Mouse (Mus musculus) kidney, postnatal 0 days (tissue): Measurements from ENCODE around the gene Ddah1. TPM values are rescaled to one million over a fixed set of nuclear protein-coding genes. Genes with fewer than 3 reads are reported as not detected.

Source experiments
- ATAC-seq: fragments of 200-750 bp; cut with Nextera tagmentation; replicated peaks from 2 replicates; pipeline ENCODE4 v1.8.0; 2017; ENCODE audit warnings: low read depth, moderate number of reproducible peaks, moderate TSS enrichment, moderate library complexity; ENCODE audit not compliant: low FRiP score
- DNase-seq: peaks from one replicate; pipeline ENCODE4 v3.0.0-alpha.2; 2016; ENCODE audit warnings: low spot score
- H3K27ac ChIP-seq: fragments of 300-500 bp; sonication (generic); 2 replicates; pipeline ENCODE4 v1.5.1; 2014; ENCODE audit warnings: mild to moderate bottlenecking
- H3K27me3 ChIP-seq: fragments of 300-500 bp; sonication (generic); 2 replicates; pipeline ENCODE4 v1.6.1; 2014; ENCODE audit warnings: low read length, mixed read lengths; ENCODE audit not compliant: insufficient read depth
- H3K36me3 ChIP-seq: fragments of 300-500 bp; sonication (generic); 2 replicates; pipeline ENCODE4 v1.6.1; 2014; ENCODE audit warnings: low read length, mixed read lengths; ENCODE audit not compliant: insufficient read depth
- H3K4me1 ChIP-seq: fragments of 300-500 bp; sonication (generic); replicated peaks from 2 replicates; pipeline ENCODE4 v1.6.1; 2014; ENCODE audit warnings: antibody characterized with exemption, low read length, mixed read lengths; ENCODE audit not compliant: insufficient read depth
- H3K4me2 ChIP-seq: fragments of 300-500 bp; sonication (generic); 2 replicates; pipeline ENCODE4 v1.6.1; 2014; ENCODE audit warnings: mild to moderate bottlenecking, low read length, moderate library complexity, mixed read lengths
- H3K4me3 ChIP-seq: fragments of 300-500 bp; sonication (generic); replicated peaks from 2 replicates; pipeline ENCODE4 v1.5.1; 2014; ENCODE audit warnings: low read depth, low read length
- H3K9ac ChIP-seq: fragments of 300-500 bp; sonication (generic); 2 replicates; pipeline ENCODE4 v1.6.1; 2014; ENCODE audit warnings: low read depth, low read length
- H3K9me3 ChIP-seq: fragments of 300-500 bp; sonication (generic); replicated peaks from 2 replicates; pipeline ENCODE4 v1.6.1; 2016; ENCODE audit warnings: low read length, inconsistent platforms, mixed read lengths
- CTCF ChIP-seq: IDR thresholded peaks from 2 replicates; pipeline ENCODE4 v1.5.1; 2016; ENCODE audit warnings: antibody characterized with exemption, low read depth, mild to moderate bottlenecking, moderate library complexity
- WGBS: fragments of 180-500 bp; shearing (Covaris S2); extraction: QIAGEN DNeasy Blood & Tissue Kit; methylation state at CpG from one replicate; pipeline ENCODE4 v1.1.7; 2014; 5-methylcytosine and 5-hydroxymethylcytosine counted together
- polyA plus RNA-seq: library from polyadenylated mRNA; unstranded; fragments of >200 nt; fragmentation: Nextera tagmentation; extraction: Ambion mirVana; gene quantifications from 2 replicates; pipeline ENCODE4 v1.2.1, GENCODE M21; 2015

Gene Ddah1
- polyA plus RNA-seq, 1 experiment from 2014 or later, result 108 TPM

DNA sequence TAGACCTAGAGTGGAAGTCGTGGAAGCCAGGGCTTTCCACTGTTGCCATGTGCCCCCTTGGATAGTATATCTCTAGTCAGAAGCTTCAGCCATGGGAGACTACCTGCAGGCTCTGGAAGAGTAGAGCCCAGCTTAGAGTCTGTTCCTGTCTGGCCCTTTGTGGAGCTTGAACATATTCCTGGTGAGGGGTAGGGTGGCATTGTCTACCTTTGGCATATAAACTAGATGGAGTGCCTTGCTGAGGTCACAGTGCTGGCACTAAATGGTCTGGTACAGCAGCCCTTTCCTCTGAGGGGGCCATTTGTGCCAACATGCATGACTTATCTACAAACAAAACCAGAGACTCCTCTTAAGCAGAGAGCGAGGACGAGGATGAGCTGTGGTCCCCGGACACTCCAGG, 95.2 kb downstream of the Ddah1 start:
- Histone ChIP-seq H3K4me1 (no peaks in the 10 kb centered on the region), H3K27ac (no peak overlapping the region), H3K9me3 (peaks cover 5% of the 10 kb centered on the region; the same call in 1 of the 2 replicates), H3K4me2 (no peak overlapping the region), H3K36me3 (0 out of 2 replicates have a peak, but pooled peaks cover 8% of the 10 kb centered on the region), H3K9ac (no peak overlapping the region), H3K4me3 (no peak overlapping the region), H3K27me3 (no peaks in the 10 kb centered on the region)
- DNase-seq, result no peak
- no peak for ATAC-seq
- WGBS, result 70% methylated on average over 4 of the region's 4 CpGs
- no peak for TF ChIP-seq CTCF

GRCm38 (mm10) chr3:145854427-145854826, 96.0 kb downstream of the Ddah1 start:
- Histone ChIP-seq H3K4me1 (no peaks in the 10 kb centered on the region), H3K36me3 (0 out of 2 replicates have a peak, but pooled peaks cover 8% of the 10 kb centered on the region), H3K27ac (no peak overlapping the region), H3K4me3 (no peak overlapping the region), H3K27me3 (no peaks in the 10 kb centered on the region), H3K4me2 (no peak overlapping the region), H3K9me3 (peaks cover 5% of the 10 kb centered on the region; the same call in 1 of the 2 replicates), H3K9ac (no peak overlapping the region)
- no peak for TF ChIP-seq CTCF
- ATAC-seq (no peak), DNase-seq (no peak)
- 81% methylated on average over 5 of the region's 5 CpGs for WGBS

DNA sequence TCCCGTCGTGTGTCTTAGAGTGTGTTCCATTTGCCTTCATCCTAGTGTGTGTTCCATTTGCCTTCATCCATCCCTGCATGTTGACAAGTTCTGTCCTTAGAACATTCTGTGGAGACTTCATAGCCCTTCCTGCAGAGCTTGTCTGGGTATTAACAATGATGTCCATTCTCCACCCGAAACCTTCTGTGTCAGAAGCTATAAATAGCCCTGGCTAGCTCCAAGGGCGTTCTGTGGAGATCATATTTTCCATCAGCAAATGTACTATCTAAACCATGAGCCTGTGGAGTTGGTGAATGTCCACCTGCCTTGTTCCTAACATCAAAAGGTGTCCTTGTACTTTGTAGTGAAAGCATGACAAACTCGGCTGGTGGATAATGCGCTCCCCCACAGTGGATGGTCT, 96.8 kb downstream of the Ddah1 start:
- WGBS, result 88% methylated on average over 6 of the region's 6 CpGs
- H3K4me3 ChIP-seq, result no peak overlapping the region
- H3K4me2 ChIP-seq, result no peak overlapping the region
- no peak overlapping the region for H3K9ac ChIP-seq
- H3K36me3 ChIP-seq, result 0 out of 2 replicates have a peak, but pooled peaks cover 8% of the 10 kb centered on the region
- H3K27ac ChIP-seq, result no peak overlapping the region
- ATAC-seq, result no peak
- no peaks in the 10 kb centered on the region for H3K4me1 ChIP-seq
- H3K27me3 ChIP-seq, result no peaks in the 10 kb centered on the region
- peaks cover 5% of the 10 kb centered on the region; the same call in 1 of the 2 replicates for H3K9me3 ChIP-seq
- DNase-seq, result no peak
- no peak for TF ChIP-seq CTCF

- H3K4me2 ChIP-seq, result no peak overlapping the region
- ATAC-seq, result no peak
- peak; percentile 23 for DNase-seq
- H3K27ac ChIP-seq, result no peak overlapping the region
- H3K9me3 ChIP-seq, result peaks cover 5% of the 10 kb centered on the region; the same call in 1 of the 2 replicates
- peak; percentile 42; the same call in 1 of the 2 replicates for TF ChIP-seq CTCF
- no peak overlapping the region for H3K4me3 ChIP-seq
- 0 out of 2 replicates have a peak, but pooled peaks cover 8% of the 10 kb centered on the region for H3K36me3 ChIP-seq
- H3K27me3 ChIP-seq, result no peaks in the 10 kb centered on the region
- WGBS, result 95% methylated on average over 5 of the region's 5 CpGs
- no peaks in the 10 kb centered on the region for H3K4me1 ChIP-seq
- no peak overlapping the region for H3K9ac ChIP-seq
Measured at GRCm38 (mm10) chr3:145858388-145858787, 99.9 kb downstream of the Ddah1 start.

DNA sequence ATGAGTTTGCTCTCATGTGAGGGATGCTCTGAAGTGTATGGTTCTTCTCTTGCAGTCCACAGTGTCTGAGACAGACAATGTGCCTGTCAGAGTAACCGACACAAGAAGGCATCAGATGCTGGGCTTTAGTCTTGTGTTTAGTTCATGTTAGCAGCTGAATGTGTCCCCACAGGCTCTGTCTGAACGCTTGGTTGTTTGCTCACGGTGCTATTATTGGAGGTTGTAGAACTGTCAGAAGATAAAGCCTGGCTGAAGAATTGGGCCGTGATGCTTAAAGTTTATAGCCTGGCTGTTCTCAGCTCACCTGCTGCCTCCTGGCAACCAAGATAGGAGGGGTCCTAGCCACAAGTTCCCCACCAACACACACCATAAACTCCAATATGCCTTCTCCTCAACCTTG, 104.0 kb downstream of the Ddah1 start:
- Histone ChIP-seq H3K9me3 (peaks cover under 1% of the 10 kb centered on the region; the same call in 1 of the 2 replicates), H3K9ac (no peak overlapping the region), H3K4me1 (no peaks in the 10 kb centered on the region), H3K27me3 (no peaks in the 10 kb centered on the region), H3K4me3 (no peak overlapping the region), H3K36me3 (0 out of 2 replicates have a peak, but pooled peaks cover under 1% of the 10 kb centered on the region), H3K27ac (no peak overlapping the region), H3K4me2 (no peak overlapping the region)
- WGBS, result 53% methylated on average over 4 of the region's 4 CpGs
- no peak for TF ChIP-seq CTCF
- DNase-seq (no peak), ATAC-seq (no peak)

GRCm38 (mm10) chr3:145864033-145864712, 105.7 kb downstream of the Ddah1 start:
- H3K27ac ChIP-seq, result no peak overlapping the region

More at GRCm38 (mm10) chr3:145864033-145864712, 105.7 kb downstream of the Ddah1 start:
- ATAC-seq (no peak), DNase-seq (peak; percentile 51)
- 58% methylated on average over 8 of the region's 8 CpGs for WGBS
- H3K4me1 ChIP-seq, result no peaks in the 10 kb centered on the region
- no peak overlapping the region for H3K9ac ChIP-seq
- TF ChIP-seq CTCF, result no peak
- H3K4me2 ChIP-seq, result 0 out of 2 replicates have a peak overlapping the region, but pooled peaks have one; percentile 5
- no peaks in the 10 kb centered on the region for H3K9me3 ChIP-seq
- H3K36me3 ChIP-seq, result no peaks in the 10 kb centered on the region
- H3K27me3 ChIP-seq, result no peaks in the 10 kb centered on the region
- H3K4me3 ChIP-seq, result no peak overlapping the region
